Mouse (Mus musculus): Measurements from ENCODE around the gene Elmod3. TPM values are rescaled to one million over a fixed set of nuclear protein-coding genes. Genes with fewer than 3 reads are reported as not detected.
A peak's percentile ranks its signal among the peaks of the same experiment; 100 is the strongest.

The Elmod3 gene
- total RNA-seq, 4 experiments from 2014 or later, result 21.1 to 26.4 (median 24.0) TPM

DNA sequence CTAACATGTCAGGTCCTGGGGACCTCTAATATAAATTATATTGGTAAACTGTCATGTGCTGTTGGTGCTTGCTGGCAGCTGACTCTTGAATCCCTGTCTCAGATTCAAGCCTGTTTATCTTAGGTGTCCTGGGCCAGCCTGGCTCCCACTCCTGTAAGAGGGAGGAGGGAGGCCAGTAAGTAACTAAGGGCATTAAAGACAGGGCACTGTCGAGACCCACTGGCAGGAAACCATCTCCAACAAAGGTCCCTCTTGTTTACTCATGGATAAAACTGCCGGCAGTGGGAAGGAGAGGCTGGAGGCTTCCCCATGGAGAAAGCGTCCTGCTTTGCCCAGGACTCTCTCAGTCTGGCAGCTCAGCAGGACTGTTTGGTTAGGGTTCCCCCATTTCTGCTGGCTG is 26.4 kb downstream of the Elmod3 start:
- DNase-seq (ENCODE audit: low spot score in 2 of 2), result no peak

DNA sequence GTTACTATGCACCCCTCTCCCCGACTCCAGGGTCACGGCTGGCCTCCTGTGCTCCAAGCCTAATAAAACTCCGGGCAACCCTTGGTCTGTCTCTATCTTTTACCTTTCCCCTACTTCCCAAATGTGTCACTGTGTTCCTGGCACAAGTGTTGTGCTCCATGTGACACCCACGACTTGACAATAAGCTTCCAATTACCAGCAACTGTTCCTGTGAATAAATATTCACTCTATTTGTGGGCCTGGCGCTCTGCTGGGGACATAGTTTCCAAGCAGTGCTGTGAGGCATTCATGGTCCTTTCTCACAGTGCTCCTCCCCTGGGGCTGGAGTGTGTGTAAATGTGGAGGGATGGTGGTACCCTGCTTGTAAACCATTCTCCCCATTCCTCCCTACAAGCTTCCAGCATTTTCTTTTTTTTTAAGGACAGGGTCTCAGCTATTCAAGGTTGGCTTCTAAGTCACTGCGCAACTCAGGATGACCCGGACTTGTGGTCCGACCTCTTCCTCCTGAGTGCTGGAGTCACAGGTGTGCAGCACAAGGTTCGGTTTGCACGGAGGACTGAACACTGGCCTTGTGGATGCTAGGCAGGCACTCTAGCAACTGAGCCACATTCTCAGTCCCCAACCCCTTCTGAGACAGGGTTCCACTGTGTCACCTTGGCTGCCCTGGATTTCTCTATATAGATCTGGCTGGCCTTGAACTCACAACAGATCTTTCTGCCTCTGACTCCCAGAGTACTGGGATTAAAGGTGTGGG is 27.4 kb downstream of the Elmod3 start:
- DNase-seq (ENCODE audit: low spot score in 2 of 2), result no peak

DNA sequence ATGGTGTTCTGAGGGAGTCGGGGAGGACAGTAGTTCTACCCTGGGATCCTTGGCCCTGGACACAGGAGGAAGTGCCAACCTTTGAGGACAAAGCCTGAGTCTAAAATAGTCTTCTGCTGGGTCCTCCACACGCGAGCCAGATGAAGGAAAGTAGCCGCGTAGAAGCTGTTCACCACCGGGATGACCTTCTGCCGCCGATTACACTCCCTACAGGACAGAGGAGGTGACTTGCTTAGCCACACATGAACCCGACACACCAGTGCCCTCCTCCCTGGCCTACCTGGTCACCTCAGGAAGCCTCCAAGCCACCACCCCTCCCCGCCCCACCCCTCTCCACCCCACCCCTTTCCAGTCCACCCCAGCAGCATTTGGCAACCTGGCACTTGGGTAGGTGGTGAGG is 29.5 kb downstream of the Elmod3 start:
- no peak for DNase-seq (ENCODE audit: low spot score in 2 of 2)

DNA sequence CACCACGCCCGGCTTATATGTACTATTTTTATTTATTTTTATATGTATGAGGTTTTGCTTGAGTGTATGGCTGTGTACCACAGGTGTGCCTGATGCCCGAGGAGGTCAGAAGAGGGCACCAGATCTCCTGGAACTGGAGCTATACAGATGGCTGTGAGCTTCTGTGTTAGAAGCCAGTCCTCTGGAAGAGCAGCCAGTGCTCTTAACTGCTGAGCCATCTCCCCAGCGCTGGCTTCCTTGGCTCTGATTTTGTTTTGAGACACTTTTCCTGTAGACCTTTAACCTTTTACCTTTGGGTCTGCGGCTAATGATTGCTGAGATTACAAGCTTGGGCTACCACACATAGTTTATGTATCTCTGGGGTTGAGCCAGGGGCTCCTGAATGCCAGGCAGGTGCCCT is 30.7 kb downstream of the Elmod3 start:
- no peak for DNase-seq (ENCODE audit: low spot score in 2 of 2)

DNA sequence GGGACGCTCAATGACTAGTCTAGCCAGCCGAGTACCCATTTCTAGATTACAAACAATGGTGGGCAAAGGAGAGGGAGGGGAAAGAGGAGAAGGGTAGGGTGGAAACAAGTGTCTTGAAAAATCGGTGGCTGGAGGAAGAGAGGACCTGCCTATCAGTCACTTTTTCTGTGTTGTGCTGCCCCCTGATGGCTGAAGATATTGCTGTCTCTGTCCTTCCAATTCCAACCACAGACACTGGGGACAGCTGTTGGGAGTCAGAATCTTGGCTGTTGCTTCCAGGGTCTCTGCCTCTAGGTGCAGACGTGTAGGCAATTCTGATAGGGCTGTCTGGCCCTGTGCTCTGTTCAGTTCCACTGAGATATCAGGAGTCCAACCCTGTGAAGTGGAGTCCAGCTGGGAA is 32.2 kb downstream of the Elmod3 start:
- DNase-seq (ENCODE audit: low spot score in 2 of 2), result peak; percentile 72 to 79

DNA sequence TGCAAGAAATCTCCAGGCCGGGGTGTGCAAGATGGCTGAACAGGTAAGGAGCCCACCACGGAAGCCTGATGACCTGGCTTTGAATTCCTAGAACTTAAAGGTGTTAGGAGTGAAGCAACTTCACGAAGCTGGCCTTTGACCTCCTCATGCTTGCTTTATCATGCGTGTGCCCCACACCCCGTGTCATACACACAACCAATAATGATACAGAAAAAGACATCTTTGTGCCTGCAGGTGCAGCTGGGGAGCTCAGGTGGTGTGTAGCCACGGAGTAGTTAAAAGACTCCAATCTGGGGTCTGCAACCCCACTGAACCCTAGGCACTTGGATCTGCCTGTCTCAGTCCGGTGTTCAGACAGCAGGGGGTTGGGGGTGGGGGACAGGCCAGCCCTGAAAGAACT is 32.7 kb downstream of the Elmod3 start:
- DNase-seq (ENCODE audit: low spot score in 2 of 2), result no peak

DNA sequence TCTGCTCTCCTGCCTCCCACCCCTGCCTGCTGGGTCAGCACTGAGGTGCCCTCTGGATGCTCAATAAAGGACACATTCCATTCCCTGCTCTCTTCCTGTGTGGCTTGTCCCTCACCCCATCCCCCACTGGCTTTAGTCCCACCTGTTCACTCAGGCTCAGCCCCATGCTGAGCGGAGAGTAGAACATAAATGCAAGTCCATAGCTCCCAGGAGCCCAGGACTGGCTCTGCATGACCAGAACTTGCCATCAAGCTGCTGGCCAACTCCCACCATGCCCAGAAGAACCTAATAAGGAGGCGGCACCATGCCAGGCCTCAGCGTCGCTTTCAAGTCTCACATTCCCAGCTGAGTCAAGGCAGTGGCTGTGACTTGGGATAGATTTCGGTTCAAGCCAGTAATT is 35.3 kb downstream of the Elmod3 start:
- DNase-seq (ENCODE audit: low spot score in 2 of 2), result no peak

DNA sequence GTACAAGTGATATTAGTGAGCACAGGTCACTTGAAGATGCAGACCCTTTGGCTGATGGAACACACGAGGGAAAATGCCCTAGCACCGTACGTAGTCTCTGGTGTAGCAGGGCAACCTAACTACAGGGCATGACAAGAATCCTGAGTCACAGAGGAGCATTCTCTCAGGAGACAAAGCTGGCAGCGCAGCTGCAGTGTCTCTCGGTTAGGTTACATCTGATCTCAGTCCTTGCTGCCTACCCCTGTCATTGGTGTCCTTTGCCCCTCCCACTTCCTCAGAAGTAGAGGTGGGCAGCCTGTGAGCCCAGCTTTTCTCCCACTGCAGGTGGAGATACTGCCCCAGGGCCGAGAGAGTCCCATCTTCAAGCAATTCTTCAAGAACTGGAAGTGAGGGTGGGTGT is 35.7 kb downstream of the Elmod3 start:
- DNase-seq (ENCODE audit: low spot score in 2 of 2), result no peak

DNA sequence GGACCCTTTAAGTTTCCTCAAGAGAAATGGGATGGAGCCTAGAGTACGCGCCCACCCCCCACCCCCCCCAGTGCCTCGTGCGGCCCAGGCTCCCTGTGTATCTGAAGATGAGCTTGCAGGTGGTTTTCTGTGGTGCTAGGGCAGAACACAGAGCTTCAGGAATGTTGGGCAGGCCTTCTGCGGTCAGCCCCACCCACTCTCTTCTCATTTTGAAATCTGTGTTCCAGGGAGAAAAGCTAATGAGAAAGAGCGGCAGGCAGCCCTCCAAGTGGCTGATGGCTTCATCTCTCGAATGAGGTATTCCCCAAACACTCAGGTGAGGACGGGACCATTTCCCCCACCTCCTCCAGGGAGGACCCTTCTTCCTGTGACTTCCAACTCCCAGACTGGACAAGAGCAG is 37.4 kb downstream of the Elmod3 start:
- DNase-seq (ENCODE audit: low spot score in 2 of 2), result no peak

DNA sequence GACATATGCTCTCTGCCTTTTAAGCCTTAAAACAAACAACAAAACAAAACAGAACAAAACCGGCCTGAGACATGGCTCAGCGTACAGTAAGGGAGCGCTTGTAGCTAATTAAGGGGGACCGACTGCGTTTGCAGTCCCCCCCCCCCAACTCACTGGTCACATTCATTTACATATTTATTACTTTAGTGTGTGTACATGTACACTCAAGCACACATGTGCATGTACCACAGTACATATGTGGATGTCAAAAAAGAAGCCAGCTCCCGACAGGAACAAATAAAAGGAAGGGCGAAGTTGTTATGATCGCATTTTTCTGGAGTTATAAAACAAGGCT is 45.2 kb downstream of the Elmod3 start:
- no peak for DNase-seq (ENCODE audit: low spot score in 2 of 2)

DNA sequence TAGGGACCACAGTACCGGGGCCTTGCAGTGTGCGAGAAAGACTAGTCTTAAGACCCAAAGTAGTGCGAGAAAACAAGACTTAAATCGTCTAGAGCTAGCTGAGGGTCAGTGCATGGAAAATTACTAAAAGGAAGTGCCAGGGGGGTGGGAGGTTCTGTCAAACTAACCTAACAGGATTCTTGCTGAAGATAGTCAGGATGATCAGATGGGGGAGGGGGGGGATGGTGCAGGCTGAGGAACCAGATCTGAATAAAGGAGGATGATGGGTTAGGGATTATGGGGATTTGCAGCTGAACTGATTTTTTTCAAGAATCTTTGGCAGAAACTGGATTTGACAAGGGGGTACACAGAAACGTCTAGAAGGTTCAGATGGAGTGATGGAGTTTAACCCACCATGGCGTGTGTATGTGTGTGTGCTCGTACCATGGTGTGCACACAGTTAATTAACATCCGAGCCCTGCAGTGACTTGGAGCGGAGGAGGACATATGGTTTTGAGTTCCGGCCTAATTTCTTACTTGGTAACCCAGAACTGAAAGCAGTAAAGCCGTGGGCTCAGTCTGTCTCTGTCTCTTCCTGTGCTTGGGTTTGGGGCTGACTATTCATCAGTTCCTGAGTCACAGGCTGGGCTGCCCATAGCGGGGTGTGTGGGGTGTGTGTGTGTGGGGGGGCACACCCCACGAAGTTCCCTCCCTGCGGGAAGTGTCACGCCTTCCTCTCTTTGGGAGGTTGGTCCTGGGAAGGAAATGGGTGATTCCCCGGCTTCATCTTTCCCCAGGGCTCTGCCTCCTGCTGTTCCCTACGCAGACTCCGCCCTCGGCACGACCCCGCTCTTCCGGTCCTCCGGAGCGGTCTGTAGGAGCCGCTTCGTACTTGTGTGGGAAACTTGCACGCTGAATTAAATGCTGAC is 45.8 kb downstream of the Elmod3 start:
- DNase-seq (ENCODE audit: low spot score in 2 of 2), result peak in 1 of 2 experiments; percentile 59

DNA sequence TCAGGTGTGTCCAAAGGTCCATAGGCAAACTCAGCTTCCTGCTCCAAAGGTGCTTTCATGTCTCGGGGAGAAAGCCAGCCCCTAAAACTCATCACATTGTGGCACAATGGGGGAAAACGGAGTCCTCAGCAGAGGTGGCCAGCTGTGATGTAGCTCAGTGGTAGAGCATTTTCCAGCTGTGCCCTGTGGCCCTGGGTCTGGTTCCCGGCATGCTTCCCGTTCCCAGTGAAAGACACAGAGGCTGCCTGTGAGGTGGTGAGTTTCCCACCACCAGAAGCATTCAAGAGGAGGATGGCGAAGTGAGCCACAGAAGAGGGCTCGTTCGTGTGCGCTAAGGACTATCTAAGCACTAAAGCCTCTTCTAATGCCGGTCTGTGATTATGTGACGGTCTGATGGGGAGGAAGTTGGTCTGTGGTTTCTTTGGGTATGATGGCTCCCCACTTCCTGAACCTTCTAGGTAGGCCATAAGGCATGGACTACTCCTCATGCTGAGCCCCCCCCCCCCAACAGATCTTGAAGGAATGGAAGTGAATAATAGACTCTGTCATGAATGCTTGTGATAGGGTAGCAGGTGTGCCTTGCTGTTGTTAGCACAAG is 47.6 kb downstream of the Elmod3 start:
- no peak for DNase-seq (ENCODE audit: low spot score in 2 of 2)

DNA sequence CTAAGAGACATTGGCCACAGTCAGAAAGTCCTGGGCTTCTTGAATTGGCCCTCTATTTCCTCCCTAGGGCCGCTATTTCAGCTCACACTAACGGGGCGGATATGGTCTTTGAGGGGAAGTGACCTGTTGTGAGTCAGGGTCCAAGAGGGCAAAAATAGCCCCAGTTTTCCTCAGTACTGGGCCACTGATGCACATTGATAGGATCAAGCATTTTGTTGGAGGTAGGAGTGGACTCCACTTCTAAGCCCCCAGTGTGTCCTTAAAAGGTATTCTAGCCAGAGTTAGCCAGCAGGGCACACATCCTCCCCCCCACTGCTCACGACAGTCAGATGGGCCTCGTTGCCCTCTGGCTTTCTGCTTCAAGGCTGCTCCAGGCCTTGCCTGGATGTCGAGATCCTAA is 48.2 kb downstream of the Elmod3 start:
- no peak for DNase-seq (ENCODE audit: low spot score in 2 of 2)

DNA sequence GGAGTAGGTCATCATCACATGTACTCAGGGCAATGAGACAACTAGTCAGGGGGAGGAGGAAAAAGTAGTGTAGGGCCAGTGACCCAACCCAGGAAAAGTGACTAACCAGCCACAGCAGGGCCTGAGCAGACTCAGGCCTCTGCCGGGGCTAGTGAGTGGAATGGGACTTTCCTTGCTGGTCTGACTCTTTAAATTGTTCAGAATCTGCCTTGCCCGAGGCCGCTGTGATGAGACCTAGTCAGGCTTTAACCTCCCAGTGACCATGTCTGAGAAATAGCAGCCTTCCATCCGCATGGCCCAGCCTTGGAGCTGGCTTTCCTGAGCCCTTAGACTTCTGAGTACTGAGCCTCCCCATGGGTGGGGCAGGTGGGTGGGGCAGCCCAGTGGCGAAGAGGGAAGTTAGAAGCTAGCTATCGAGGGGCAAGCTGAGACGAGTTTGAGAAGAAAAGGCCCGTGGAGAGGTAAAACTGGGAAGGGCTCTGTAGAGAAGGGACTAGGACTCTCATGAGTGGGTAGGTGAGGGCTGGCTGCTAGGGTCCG is 49.1 kb downstream of the Elmod3 start:
- no peak for DNase-seq (ENCODE audit: low spot score in 2 of 2)

DNA sequence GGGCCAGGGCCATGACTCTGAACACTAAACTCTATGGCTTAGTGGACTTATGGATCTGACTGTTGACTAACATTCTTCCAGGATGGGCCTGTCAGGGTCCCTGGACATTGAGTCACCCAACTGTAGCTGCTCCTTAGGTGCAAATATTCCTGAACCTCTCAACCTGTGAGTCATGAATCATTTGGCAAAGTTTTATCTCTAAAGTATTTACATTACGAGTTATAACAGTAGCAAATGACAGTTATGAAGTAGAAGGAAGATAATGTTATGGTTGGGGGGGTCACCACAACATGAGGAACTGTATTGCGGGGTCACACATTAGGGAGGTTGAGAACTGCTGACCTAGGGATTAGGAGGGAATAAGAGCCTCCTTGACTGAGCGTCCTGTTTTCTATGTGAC is 50.4 kb downstream of the Elmod3 start:
- DNase-seq (ENCODE audit: low spot score in 2 of 2), result no peak

DNA sequence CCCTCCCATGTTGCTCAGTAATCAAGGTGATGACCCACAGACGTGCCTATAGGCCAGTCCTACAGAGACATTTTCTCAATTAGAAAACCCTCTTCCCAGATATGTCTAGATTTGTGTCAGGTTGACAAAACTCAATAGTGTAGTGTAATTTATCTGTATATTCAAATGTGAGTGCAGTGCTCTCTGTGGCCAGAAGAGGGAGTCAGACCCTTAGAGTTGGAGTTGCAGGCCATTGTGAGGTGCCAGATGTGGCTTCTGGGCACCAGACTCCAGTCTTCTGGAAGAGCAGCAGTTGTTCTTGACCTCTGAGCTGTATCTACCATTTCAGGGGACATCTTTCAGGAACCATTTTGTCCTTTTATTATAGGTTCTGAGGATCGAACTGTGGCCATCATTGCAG is 51.1 kb downstream of the Elmod3 start:
- no peak for DNase-seq (ENCODE audit: low spot score in 2 of 2)

DNA sequence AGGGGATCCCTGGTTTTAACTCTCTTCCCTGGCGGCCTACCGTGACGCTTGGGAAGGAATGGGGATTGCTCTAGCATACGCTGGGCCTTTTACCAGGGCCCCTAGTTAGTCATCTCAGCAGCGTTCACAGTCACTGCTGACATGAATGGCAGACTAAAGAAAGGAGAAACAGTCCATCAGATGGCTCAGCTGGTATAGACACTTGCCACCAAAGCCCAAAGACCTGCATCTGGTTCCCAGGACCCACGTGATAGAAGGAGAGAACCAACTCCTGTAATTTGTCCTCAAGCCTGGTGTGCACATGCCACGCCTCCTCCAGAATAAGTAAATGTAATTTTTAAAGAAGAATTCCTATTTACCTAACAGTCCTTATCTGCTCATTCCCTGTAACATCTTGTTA is 52.8 kb downstream of the Elmod3 start:
- DNase-seq (ENCODE audit: low spot score in 2 of 2), result no peak

DNA sequence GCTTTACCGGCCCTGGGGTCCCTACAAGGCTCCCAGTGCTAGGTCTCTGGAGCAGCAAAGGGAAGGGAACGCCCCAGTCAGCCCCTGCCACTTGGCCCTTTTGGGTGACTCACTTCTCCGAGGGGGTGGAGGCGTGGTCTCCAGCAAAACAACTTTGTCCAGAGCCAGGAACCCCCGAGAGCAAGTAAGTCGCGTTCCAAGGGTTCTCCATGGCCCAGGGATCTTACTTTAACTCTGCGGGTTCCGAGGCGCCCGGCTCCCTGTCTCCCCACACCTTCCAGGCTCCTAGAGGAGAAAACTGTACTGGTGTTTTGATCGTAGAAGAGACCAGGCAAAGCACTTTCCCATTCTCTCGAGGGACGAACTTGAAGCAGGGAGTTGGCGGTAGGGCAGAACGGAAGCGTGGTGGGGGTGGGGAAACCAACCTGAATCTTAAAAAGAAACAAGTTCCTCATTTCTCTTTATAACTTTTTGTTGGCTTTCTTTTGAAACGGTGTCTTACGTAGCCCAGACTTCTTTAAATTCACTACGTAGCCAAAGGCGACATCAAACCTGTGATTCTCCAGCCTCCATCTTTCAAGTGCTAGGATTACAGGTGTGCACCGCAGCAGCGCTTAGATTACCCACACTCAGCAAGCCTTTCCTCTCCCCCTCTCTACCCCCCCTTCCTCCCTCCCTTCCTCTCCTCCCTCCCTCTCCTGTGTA is 53.8 kb downstream of the Elmod3 start, which contains the start of gene Capg:
Capg (plus strand) TSS at position 109 of the 705 bp plus-strand sequence.
- DNase-seq (ENCODE audit: low spot score in 2 of 2), result no peak

DNA sequence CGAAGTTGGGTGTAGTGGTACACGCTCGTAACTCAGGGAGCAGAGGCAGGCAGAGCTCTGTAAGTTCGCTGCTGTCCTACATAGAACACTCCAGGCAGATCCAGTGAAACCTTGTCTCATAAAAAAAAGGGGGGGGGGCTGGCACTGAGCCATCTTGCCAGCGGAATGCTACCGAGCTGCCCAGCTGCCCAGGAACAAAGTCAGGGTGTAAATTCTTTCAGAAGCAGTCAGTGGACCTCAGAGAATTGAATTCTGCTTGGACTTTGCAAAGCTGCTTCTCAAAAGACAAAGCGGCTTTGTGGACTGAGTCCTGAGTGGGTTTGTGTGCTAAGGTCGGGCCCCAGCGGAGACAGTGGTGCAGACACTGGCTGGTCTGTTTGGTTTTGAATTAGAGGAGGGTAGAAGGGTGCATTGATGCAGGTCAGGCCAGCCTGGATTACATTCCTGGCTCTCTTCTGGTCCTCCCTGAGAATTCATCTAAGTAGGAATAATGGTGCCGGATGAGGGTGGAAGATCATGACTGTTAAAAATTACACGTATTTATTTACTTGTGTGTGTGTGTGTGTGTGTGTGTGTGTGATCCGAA is 54.9 kb downstream of the Elmod3 start:
- DNase-seq (ENCODE audit: low spot score in 2 of 2), result no peak

DNA sequence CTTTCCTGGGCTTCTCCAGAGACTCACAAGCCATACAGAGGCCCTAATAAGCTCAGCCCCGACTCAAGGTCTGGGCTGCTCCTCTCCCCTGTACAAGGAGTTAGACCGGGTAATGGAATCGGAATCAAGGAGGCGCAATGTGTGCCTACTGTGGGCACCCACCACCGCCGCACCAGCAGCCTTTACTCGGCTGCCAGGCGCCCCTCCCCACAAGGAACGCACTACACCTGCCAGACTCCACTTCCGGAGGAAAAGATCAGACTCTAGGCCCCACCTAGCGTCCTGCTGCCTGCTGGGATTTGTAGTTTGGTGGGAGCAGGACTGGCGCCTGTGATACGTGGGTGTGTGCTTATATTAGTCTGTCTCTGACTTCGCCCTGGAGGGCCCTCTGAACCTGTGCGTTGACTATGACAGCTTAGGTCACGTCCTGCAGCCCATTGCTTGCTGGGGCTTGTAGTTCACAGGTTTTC is 59.6 kb downstream of the Elmod3 start:
- DNase-seq (ENCODE audit: low spot score in 2 of 2), result peak; percentile 74 to 96

DNA sequence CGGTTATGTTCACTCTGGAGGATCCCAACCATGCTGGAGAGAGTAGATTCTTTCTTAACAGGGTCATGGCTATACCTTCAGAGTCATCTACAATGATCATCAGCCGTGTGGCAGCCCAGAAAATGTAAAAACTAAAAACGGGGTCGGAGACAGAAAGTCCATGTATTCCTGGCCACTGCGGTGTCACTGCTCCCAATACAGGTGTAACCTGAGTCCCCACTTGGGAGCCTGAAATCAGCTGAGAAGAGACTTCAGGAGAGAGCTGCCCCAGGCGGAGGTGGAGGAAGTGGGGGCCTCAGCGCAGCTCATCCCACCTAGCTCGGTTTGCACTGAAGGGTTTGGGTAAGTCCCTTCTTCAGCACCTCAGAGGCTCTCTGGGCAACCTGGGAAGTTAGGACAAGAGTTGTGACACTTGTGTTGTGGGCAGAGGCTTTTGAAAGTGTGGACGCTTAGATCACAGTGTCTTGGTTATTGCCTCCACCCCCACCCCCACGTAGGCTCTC is 60.2 kb downstream of the Elmod3 start:
- DNase-seq (ENCODE audit: low spot score in 2 of 2), result no peak

All from left cerebral cortex, adult 8-10 months (tissue).